ENCODE assay signal across 9 mouse cellular contexts in the genomic region with DNA sequence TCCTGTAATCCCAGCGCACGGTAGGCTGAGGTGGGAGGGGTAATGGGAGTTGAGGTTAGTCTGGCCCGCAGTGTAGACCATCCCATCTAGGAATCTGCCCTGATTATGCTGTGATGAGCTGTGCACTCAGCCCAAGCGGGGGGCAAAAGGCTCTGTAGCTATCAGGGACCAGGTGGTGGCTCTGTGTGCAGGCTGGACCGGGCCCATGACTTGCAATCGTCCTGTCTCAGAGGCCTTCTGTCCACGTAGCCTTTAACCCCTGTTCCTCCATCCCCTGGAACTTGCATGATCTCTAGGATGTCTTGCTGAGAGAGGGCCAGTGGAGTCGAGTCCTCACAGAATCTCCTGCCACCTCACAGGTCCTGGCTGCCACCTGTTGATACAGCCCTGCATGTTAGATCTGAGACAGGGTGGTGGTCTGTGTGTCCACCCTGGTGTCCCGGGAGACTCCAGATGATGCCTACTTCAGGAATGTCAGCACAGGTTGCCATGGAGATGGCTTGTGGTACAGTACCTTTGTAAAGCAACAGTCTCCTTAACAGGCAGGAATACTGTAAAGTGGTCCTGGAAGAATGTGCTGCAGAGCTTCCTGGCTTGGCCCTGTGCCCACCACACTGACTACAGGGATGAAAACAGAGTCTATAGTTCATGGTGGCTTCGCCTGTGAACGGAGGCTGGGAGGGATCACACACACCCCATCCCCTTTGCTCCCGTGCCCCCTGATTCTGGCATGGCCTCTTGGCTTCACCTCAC. TPM values are rescaled to one million over a fixed set of nuclear protein-coding genes. Genes with fewer than 3 reads are reported as not detected.
DNase-seq lines count a peak whose midpoint lies in the region; ATAC-seq and TF ChIP-seq lines count a peak whose summit lies in the region.
"Had no signal": no experiment of that assay in that cellular context is flagged by ENCODE, and none has a peak within 500 bp of the region (broad histone marks: within the 10 kb centered on the region; RNA-seq: fewer than 3 reads in every experiment).

No protein-coding gene starts in this region.

- no peak for TF ChIP-seq EP300 in stomach, postnatal 0 days (optimal IDR thresholded peaks at IDR 0.05)

- no peaks in the 10 kb centered on the region for H3K36me3 ChIP-seq in heart, embryonic 10.5 days
- H3K36me3 ChIP-seq in limb, embryonic 15.5 days = no peaks in the 10 kb centered on the region
- no peaks in the 10 kb centered on the region for H3K36me3 ChIP-seq in stomach, postnatal 0 days (ENCODE audit: control insufficient read depth, insufficient read depth, low read length)

- peak overlapping the region; percentile 62 for H3K27ac ChIP-seq in heart, embryonic 10.5 days
- peak overlapping the region; percentile 64; the same call in 1 of the 2 replicates for H3K27ac ChIP-seq in limb, embryonic 15.5 days
- peak overlapping the region; percentile 50 for H3K27ac ChIP-seq in stomach, postnatal 0 days (replicated peaks)

- no peaks in the 10 kb centered on the region for H3K27me3 ChIP-seq in heart, embryonic 10.5 days (ENCODE audit: insufficient read depth, poor library complexity, severe bottlenecking)
- no peaks in the 10 kb centered on the region for H3K27me3 ChIP-seq in limb, embryonic 15.5 days
- H3K27me3 ChIP-seq in stomach, postnatal 0 days (ENCODE audit: control insufficient read depth, insufficient read depth, low read length) = no peaks in the 10 kb centered on the region

- peaks cover 91% of the 10 kb centered on the region for H3K4me1 ChIP-seq in heart, embryonic 10.5 days
- H3K4me1 ChIP-seq in limb, embryonic 15.5 days = peaks cover 60% of the 10 kb centered on the region
- peaks cover 11% of the 10 kb centered on the region for H3K4me1 ChIP-seq in stomach, postnatal 0 days (replicated peaks; ENCODE audit: control insufficient read depth, insufficient read depth)

- WGBS in heart, embryonic 10.5 days = 83% methylated on average over 12 of the region's 12 CpGs
- 65% methylated on average over 12 of the region's 12 CpGs for WGBS in limb, embryonic 15.5 days
- WGBS in stomach, postnatal 0 days = 71% methylated on average over 12 of the region's 12 CpGs

- no peak for ATAC-seq in limb, embryonic 15.5 days (ENCODE audit: insufficient number of reproducible peaks, low FRiP score, low TSS enrichment, low read depth)
- no peak for ATAC-seq in stomach, postnatal 0 days (ENCODE audit: low FRiP score, low TSS enrichment)

- no peak overlapping the region for H3K9ac ChIP-seq in limb, embryonic 15.5 days
- no peak overlapping the region for H3K9ac ChIP-seq in stomach, postnatal 0 days (ENCODE audit: low read length)

- TF ChIP-seq CTCF in stomach, postnatal 0 days (IDR thresholded peaks at IDR 0.05; ENCODE audit: low read depth) = no peak

- no peak for DNase-seq in heart, embryonic 10.5 days (ENCODE audit: low spot score)
- no peak for DNase-seq in heart, adult 11 months
- DNase-seq in right cerebral cortex, postnatal 4 days = peak; percentile 51
- DNase-seq in right cerebral cortex, adult 18-20 months = no peak
- DNase-seq in stomach, postnatal 0 days (ENCODE audit: low spot score) = no peak
- no peak for DNase-seq in natural killer cell, adult 2 months (ENCODE audit: low spot score in 2 of 2)
- no peak for DNase-seq in embryo, embryonic 10.5 days (ENCODE audit: low spot score)
- DNase-seq: thymus, postnatal 25 days had no signal

- no peak overlapping the region for H3K4me3 ChIP-seq in heart, embryonic 10.5 days
- no peak overlapping the region for H3K4me3 ChIP-seq in limb, embryonic 15.5 days
- H3K4me3 ChIP-seq in stomach, postnatal 0 days (ENCODE audit: low read depth, low read length) = no peak overlapping the region

- no peak overlapping the region for H3K4me2 ChIP-seq in limb, embryonic 15.5 days
- H3K4me2 ChIP-seq in stomach, postnatal 0 days (replicated peaks; ENCODE audit: low read depth) = no peak overlapping the region

- H3K9me3 ChIP-seq in heart, embryonic 10.5 days = no peaks in the 10 kb centered on the region
- H3K9me3 ChIP-seq in limb, embryonic 15.5 days = no peaks in the 10 kb centered on the region
- H3K9me3 ChIP-seq in stomach, postnatal 0 days (ENCODE audit: control insufficient read depth, low read length) = no peaks in the 10 kb centered on the region

RNA-seq across cellular contexts. Expression of a gene that starts 51.9 kb away (rescaled TPM):
- polyA plus RNA-seq in heart, embryonic 10.5 days (2016; fragmentation: Nextera tagmentation; extraction: Ambion mirVana) = 44.7 and 59.3 TPM in 2 replicates
- 50.2 and 53.1 TPM in 2 replicates for polyA plus RNA-seq in limb, embryonic 15.5 days (2015; fragmentation: Nextera tagmentation; extraction: Ambion mirVana)
- 48.6 and 48.9 TPM in 2 replicates for polyA plus RNA-seq in stomach, postnatal 0 days (2015; fragmentation: Nextera tagmentation; extraction: Ambion mirVana)
